Mouse (Mus musculus): ENCODE results near the gene Prom2. TPM values are rescaled to one million over a fixed set of nuclear protein-coding genes. Genes with fewer than 3 reads are reported as not detected.
A peak's percentile ranks its signal among the peaks of the same experiment; 100 is the strongest.

The Prom2 gene
- 0.31 and 1.1 TPM in 2 replicates for total RNA-seq (2017)

DNA sequence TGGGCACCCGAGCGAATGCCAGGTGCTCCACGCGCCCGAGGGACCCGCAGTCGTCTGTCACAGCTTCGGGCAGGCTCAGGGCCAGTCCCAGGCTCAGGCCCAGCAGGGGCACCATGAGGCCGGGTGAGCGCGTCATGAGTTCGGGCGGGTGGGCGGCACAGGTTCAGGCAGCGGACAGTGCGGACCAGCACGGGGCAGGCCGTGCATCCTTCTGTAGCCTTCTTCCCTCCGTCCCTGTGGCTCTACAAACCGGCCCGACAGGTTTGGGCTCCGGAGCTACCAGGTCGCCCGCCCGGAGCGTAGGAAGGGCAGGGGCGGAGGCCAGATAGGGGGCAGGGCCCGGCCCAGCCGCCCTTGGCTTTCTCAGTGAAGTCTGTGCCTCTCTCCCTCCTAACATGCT is at the start of gene Prom2:
Prom2 (minus strand) TSS at position 283 of the 400 bp plus-strand sequence.
- ATAC-seq (replicated peaks in 1 of 2; ENCODE audit: insufficient read depth in 1 of 2, low FRiP score in 2 of 2, low TSS enrichment in 1 of 2, low read depth in 1 of 2, poor library complexity in 2 of 2, severe bottlenecking in 2 of 2): no peak

DNA sequence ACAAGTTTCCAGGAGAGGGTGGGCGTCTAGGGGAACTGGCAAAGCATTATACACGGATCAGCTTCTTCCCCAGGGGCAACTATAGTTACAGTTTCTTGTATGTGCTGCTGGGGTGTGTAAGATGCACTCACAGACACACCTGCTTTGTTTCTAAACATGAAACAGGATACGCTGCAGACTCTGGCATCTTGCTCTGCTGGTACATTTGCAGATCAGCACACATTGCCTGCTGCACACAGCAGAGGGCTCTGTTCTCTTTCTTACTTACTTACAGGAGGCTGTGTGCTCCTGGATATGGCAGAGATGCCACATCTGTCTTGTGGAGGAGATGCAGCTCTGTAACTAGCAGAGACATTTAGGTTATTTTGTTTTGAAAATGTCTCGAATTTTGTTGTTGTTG is 49.6 kb upstream of the Prom2 start:
- ATAC-seq (replicated peaks in 1 of 2; ENCODE audit: insufficient read depth in 1 of 2, low FRiP score in 2 of 2, low TSS enrichment in 1 of 2, low read depth in 1 of 2, poor library complexity in 2 of 2, severe bottlenecking in 2 of 2): no peak

DNA sequence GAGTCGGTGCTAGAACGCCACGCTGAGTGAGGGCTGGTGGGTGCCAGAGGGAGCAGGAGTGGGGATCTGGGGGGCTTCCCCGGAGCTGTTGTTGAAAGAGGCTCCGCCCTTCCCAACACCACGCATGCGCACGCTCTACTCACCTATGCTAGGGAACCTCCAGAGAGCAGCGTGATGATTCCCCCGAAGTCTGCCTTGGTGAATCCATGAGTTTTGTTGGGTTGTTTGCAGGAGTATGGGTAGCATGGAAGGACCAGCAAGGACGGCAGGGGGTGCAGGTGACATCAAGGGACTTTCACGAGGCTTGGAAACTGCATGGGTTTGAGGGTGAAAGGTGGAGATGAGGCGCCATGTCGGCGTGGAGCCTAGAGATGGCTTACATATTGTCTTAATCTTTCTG is 48.9 kb upstream of the Prom2 start:
- ATAC-seq (replicated peaks in 1 of 2; ENCODE audit: insufficient read depth in 1 of 2, low FRiP score in 2 of 2, low TSS enrichment in 1 of 2, low read depth in 1 of 2, poor library complexity in 2 of 2, severe bottlenecking in 2 of 2): no peak

DNA sequence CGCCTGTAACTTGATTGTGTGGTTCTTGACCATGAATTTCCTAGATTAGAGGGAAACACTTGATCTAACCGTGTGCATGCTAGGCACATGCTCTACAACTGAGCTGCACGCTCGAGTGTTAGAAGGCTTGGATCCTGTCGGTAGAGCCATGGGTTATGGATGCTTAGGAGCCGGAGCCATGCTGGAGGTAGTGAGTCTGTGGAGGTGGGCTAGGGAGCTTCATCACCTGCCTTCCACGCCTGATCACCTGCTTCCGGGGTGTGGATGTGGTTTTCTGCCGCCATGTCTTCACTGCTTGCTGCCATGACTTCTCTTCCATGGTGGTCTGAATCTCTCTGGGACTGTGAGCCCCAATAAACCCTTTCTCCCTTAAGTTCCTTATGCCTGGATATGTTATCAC is 47.6 kb upstream of the Prom2 start:
- no peak for ATAC-seq (replicated peaks in 1 of 2; ENCODE audit: insufficient read depth in 1 of 2, low FRiP score in 2 of 2, low TSS enrichment in 1 of 2, low read depth in 1 of 2, poor library complexity in 2 of 2, severe bottlenecking in 2 of 2)

DNA sequence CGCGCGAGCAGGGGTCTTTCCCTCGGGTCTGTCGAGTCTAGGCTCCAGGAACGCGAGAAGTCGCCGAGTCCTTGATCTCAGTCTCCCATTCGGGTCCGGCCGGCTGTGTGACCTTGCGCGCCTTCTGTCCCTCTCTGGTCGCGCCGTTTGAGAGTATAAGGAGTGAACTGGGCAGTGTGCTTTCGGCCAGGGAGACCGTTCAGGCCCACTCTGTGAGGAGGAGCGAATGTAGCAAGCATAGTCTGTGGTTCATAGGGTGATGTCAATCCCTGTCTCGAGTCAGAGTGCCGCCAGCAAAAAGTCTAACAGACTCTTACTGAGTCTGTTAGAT is 46.2 kb upstream of the Prom2 start:
- ATAC-seq (replicated peaks in 1 of 2; ENCODE audit: insufficient read depth in 1 of 2, low FRiP score in 2 of 2, low TSS enrichment in 1 of 2, low read depth in 1 of 2, poor library complexity in 2 of 2, severe bottlenecking in 2 of 2): peak in 1 of 2 experiments; percentile 4; a peak in 1 of 4 replicates

DNA sequence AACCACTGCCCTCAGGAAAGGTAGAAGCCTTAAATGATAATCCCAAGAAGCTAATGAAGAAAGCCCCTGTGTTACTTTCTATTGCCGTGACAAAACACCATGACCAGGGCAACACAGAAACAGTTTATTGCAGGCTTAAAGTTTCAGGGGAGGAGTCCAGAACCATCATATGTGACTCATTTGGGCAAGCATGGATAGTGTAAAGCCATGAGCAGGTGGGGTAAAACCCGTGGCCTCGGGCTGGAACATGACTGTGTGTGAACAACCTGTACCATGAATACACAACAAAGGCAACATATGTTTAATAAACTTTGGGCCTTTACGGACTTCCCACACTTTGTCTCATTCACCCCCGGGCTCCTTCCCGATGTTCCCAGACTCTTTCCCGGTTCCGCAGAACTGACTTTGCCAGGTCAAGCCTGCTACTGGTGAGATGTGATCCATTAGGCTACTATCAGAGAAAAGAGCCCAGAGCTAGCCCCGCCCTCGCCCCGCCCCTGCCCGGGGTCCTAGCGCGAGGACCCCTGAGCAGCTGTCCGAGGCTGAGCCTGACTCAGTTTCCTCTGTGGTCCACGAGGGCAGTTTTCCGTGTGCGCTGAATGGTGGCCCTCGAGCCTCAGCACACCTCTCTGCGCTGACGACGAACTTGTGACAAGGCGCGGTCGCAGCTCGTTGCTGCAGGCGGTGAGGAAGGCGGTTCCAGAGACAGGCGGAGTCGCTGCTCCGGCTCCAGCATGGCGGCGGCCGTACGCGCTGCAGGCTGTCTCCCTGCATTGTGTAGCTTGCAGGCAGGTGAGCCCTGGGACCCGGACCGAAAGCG is 45.6 kb upstream of the Prom2 start, which contains the start of the genes Zfp661 and Mrps5:
Zfp661 (minus strand) TSS at position 401 of the 820 bp plus-strand sequence.
Mrps5 (plus strand) TSS at position 529 of the 820 bp plus-strand sequence.
- peak; percentile 39 to 70; a peak in 3 of 4 replicates for ATAC-seq (replicated peaks in 1 of 2; ENCODE audit: insufficient read depth in 1 of 2, low FRiP score in 2 of 2, low TSS enrichment in 1 of 2, low read depth in 1 of 2, poor library complexity in 2 of 2, severe bottlenecking in 2 of 2)

DNA sequence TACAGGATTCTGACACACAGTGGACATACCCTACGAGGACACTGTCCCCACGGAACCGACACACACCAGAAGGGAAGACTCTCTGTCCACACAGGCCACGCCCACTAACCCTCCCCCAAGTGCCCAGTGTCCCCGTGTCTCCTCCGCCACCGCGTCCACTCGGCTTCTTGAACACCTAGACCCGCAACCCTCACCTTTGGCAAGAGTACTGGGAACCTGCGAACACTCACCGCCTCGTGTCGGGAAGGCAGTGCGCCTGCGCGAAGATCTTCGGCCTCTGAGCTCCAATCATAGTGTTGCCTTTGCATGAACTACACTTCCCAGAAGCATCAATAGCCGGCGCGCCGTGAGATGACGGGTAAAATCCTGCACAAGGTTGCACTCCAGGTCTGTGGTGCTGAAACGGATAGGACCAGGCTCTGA is 43.2 kb upstream of the Prom2 start:
- ATAC-seq (replicated peaks in 1 of 2; ENCODE audit: insufficient read depth in 1 of 2, low FRiP score in 2 of 2, low TSS enrichment in 1 of 2, low read depth in 1 of 2, poor library complexity in 2 of 2, severe bottlenecking in 2 of 2): peak; percentile 82 to 88

DNA sequence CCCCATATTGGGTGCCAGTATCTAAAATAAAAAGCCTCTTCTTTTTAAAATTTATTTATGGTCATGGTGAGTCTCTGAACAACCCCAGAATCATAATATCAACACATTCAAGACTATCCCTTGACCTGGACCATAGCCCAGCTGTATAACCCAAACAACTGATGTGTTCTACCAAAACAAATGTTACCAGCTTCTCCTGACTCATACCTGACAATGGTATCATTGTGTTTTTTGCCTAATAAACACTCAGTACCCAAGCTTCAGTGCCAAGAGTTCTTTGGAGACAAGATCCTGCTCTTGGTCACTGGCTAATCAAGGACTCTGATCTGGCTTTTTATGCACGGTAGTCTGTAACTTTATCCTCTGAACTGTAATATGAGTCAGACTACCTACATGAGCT is 32.1 kb upstream of the Prom2 start:
- no peak for ATAC-seq (replicated peaks in 1 of 2; ENCODE audit: insufficient read depth in 1 of 2, low FRiP score in 2 of 2, low TSS enrichment in 1 of 2, low read depth in 1 of 2, poor library complexity in 2 of 2, severe bottlenecking in 2 of 2)

DNA sequence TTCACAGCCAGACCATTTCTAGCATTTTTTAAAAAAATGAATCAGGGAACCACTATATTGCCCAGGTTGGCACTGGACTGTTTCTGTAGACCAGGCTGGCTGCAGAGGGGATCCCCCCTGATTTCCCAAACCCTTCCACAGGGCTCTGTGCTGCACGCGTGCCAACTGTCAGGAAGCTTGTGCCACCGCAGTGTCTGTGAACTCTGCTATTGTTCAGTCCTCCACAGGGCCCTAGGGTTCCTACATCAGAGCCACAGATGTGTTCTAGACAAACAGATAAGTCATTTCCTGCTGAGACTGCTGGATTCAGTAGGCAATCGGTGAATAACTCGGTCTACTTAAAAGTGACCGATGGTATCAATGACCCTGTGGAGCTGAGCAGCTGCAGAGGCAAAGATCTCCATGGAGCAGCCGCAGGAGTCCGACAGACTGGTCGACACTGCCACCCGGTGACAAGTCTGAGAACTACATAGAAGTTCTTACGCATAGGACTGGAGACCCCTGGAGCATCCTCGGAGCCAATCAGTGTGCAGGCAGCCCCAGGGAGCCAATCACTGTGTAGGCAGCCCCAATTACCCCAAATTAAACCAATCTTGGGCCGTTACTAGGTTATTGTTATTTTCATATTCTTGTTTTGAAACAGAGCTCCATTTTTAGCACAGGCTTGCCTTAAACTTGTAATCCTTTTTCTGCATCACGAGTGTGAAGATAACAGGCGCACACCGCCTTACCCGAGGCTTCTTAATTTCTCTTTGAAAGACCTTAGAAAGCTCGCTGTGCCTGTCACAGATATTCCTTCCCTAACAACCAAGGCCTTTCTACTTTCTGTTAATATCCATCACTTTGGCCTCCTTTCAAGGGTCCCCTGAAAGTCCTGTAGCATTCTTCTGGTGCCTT is 18.1 kb upstream of the Prom2 start:
- peak; percentile 99 for ATAC-seq (replicated peaks in 1 of 2; ENCODE audit: insufficient read depth in 1 of 2, low FRiP score in 2 of 2, low TSS enrichment in 1 of 2, low read depth in 1 of 2, poor library complexity in 2 of 2, severe bottlenecking in 2 of 2)

DNA sequence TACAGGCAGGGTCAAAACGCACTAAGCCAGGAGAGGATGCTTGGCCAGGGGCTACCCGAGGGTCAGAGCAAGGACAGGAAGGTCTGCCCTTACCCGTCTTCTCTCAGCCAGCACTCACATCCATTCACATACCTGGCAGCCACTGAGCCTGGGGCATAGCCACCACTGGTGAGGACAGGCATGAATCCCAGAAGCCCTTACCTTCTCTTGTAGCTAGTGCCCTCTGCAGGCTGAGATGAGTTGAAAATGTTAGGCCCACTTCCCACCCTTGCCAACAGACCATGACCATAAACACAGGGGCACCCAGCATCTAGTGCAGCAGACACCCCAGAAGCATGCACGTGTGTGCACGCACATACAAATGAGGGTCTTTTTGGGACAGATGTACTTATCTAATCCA is 9.8 kb upstream of the Prom2 start:
- ATAC-seq (replicated peaks in 1 of 2; ENCODE audit: insufficient read depth in 1 of 2, low FRiP score in 2 of 2, low TSS enrichment in 1 of 2, low read depth in 1 of 2, poor library complexity in 2 of 2, severe bottlenecking in 2 of 2): peak; percentile 71 to 75

DNA sequence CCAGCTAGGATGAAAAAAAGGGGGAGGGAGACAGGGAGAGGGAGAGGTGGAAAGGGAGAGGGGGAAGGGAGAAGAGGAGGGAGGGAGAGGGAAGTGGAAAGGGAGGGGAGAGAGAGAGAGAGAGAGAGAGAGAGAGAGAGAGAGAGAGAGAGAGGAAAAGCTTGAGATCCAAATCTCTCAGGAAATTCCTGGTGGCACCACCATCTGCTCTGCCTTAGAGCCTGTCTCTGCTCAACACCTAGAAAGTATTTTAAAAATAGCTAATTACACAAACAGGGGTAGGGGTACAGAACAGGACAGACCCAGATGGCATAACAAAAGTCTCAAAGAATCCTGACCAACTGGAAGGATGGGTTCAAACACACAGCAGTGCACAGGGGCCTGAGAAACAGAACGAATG is 9.2 kb upstream of the Prom2 start:
- ATAC-seq (replicated peaks in 1 of 2; ENCODE audit: insufficient read depth in 1 of 2, low FRiP score in 2 of 2, low TSS enrichment in 1 of 2, low read depth in 1 of 2, poor library complexity in 2 of 2, severe bottlenecking in 2 of 2): no peak

DNA sequence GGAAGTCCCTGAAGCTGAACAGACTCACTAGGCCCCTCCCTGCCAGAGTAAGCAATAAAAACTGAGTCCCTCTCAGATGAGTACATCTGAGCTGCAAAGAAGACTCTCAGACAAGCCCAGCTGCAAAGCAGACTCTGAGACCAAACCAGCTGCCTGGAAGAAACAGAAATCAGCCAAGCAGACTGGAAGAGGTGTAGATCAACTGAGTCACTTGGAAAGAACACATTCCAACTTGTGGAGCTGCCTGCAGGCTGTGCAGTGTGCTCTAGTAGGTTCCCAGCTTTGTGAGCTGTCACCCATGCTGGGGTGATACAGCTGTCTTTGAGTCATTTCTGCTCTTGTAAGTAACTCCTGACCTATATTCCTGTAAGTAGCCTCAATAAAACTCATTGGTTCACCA is 8.4 kb upstream of the Prom2 start:
- no peak for ATAC-seq (replicated peaks in 1 of 2; ENCODE audit: insufficient read depth in 1 of 2, low FRiP score in 2 of 2, low TSS enrichment in 1 of 2, low read depth in 1 of 2, poor library complexity in 2 of 2, severe bottlenecking in 2 of 2)

DNA sequence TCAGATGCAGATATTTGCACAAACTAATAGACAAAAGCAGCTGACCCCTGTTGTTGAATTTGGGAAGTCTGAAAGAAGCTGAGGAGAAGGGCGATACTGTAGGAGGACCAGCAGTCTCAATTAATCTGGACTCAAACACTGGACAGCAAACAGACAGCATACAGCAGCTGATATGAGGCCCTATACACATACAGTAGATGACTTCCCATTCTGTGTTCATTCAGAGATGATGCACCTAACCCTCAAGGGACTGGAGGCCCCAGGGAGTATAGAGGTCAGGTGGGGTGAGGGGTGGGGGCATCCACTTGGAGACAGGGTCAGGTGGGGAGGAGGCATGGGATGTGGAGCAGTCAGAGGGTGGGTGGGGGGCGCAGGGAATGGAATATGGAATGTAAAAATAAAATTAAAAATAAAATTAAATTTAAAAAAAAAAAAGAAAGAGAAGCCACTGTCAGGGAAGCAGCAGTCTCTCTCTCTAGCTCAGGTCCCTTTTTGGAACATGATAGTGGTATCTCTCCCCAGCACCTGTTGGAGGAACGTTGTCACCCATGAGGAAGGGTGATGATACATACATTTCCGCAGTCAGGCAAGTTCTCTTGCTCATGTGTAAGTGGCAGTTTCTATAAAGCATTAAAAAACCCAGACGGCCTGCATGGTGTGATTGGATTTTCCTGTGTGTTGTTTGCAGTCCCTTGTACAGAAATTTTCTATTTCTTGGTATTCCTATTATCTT is 7.2 kb upstream of the Prom2 start:
- no peak for ATAC-seq (replicated peaks in 1 of 2; ENCODE audit: insufficient read depth in 1 of 2, low FRiP score in 2 of 2, low TSS enrichment in 1 of 2, low read depth in 1 of 2, poor library complexity in 2 of 2, severe bottlenecking in 2 of 2)

DNA sequence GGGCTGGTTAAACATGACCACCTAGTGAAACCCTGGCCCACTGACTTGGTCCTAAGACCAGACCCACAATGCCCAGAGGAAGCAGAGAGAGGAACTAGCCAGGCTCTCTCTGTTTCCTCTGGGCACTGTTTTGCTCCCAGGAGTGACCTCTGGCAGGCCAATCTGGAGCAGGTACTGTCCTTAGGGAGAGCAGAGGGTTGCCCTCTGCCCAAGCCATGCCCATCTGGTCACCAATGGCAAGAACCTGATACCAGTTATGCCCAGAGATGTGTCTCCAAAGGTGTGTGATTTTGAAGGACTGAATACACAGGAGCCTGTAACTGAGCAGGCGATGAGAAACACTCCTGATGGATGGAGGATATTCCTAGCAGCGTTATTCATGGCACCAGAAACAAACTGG is 430 bp upstream of the Prom2 start:
- ATAC-seq (replicated peaks in 1 of 2; ENCODE audit: insufficient read depth in 1 of 2, low FRiP score in 2 of 2, low TSS enrichment in 1 of 2, low read depth in 1 of 2, poor library complexity in 2 of 2, severe bottlenecking in 2 of 2): no peak

DNA sequence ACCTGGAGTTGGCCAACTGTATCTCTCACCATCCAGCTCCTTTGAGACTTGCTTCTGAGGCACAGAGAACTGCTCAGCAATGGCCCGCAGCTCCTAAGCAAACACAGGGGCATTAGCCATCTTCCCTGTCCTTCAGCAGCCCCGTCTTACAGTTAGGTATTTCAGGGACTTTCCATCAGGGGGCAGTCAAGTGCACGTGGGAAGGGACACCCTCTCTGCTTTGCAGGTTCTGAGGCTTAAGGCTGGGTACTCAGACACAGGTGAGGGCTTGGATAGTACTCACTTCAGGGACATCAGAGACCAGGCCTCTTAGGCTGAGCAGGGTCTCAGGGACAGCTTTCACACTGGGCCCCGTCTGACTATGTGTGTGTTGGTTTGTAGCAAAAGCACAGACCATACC is 1.8 kb downstream of the Prom2 start:
- no peak for ATAC-seq (replicated peaks in 1 of 2; ENCODE audit: insufficient read depth in 1 of 2, low FRiP score in 2 of 2, low TSS enrichment in 1 of 2, low read depth in 1 of 2, poor library complexity in 2 of 2, severe bottlenecking in 2 of 2)

DNA sequence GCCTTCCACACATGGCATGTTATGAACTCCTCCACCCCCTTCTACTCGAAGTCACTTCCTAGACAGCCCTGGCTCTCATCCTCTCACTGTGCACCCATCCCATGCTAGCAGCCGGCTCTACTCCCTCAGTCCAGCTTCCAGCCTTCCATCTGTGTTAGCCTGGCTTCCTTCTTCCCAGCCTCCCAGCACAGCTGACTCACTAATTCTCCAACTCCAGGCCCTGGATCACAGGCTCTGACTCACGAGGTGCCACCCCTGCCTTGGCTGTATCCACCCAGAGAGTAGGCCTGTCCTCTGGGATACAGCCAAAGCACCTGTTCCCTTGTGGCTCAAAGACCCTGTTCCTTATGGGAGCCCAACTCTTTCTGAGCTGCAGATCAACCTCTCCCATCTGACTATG is 3.7 kb downstream of the Prom2 start:
- no peak for ATAC-seq (replicated peaks in 1 of 2; ENCODE audit: insufficient read depth in 1 of 2, low FRiP score in 2 of 2, low TSS enrichment in 1 of 2, low read depth in 1 of 2, poor library complexity in 2 of 2, severe bottlenecking in 2 of 2)

DNA sequence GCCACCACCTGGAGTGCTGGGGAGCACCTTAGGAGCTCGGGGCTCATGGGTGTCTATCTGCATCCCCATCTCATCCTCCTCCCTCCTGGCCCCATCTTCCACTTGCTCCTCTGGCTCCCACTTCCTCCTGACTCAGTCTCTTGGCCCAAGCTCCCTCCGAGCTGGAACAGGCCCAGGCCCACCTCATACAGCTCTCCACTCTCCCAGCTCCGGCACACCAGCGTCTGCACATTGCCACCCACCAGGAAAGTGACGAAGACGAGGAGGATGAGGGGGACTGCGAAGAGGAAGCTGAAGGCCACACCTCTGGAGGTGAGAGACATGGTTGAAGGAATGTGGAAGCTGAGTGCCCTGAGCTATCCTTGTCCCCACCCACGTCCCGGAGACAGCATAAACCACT is 5.9 kb downstream of the Prom2 start:
- ATAC-seq (replicated peaks in 1 of 2; ENCODE audit: insufficient read depth in 1 of 2, low FRiP score in 2 of 2, low TSS enrichment in 1 of 2, low read depth in 1 of 2, poor library complexity in 2 of 2, severe bottlenecking in 2 of 2): no peak

DNA sequence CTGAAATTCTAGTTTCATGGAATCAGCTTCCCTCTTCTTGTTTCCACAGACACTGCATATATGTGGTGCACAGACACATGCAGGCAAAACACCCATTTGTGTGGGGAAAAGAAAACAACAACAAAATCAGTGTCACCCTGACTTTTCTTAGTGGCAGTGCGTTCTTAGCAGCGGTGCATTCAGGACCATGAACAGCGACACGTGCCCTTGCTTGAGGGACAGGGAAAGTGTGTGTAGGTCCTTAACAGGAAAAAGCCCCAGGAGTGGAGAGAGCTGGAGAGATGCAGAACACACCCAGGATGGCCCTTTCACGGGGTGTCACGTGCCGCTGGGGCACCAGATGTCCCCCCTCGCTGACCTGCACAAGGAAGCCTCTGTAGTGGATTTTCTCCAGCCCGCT is 8.9 kb downstream of the Prom2 start:
- ATAC-seq (replicated peaks in 1 of 2; ENCODE audit: insufficient read depth in 1 of 2, low FRiP score in 2 of 2, low TSS enrichment in 1 of 2, low read depth in 1 of 2, poor library complexity in 2 of 2, severe bottlenecking in 2 of 2): peak in 1 of 2 experiments; percentile 51; a peak in 1 of 4 replicates
